Mouse (Mus musculus) layer of hippocampus, postnatal 14 days (tissue): Measurements from ENCODE around the gene Zfp865. TPM values are rescaled to one million over a fixed set of nuclear protein-coding genes. Genes with fewer than 3 reads are reported as not detected.
A peak's percentile ranks its signal among the peaks of the same experiment; 100 is the strongest.

Experiments
- DNase-seq, 2 experiments: peaks; one replicate each; pipeline ENCODE4 v3.0.0; 2021 to 2022; ENCODE audit warnings: low spot score in 2 of 2, mixed read lengths in 1 of 2
- total RNA-seq, 2 experiments: library from RNA; stranded (reverse); gene quantifications; 2 replicates each; pipeline ENCODE4 v1.2.3; 2021

Gene Zfp865
- total RNA-seq, 2 experiments from 2014 or later, result 34.6 to 35.8 TPM

DNA sequence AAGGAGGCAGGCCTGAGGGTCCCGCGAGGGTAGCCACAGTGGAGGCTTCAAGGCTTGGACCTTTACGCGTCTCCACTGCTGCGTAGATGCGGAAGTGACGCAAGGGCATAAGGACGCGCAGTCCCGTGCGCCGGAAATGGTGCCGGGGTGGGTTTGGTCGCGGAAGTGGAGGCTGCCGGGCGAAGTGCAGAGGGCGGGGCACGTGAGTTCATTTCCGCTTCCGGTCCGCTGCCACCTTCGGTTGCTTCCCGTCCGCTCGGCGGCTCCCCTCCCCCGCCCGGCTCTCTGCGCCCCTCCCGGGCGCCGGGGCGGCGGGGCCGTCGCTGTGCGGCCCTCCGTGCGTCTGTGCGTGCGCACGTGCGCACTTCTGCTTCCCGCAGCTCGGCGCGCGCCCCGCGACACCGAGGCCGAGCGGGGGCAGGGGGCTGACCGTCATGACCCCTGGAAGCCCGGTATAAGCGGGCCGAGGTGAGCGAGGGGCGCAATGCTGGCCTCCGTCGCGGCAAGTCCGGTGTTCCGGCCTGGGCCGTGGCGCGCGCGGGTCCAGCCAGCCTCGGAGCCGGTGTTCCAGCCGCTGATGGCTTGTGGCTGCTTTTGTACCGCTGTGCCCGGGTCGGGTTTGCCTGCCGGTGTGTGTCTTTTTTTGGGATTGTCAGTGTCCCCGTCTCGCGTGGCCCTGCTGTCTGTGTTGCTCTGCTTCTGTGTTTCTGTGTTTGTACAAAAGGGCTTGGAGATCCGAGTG lies 60.0 kb downstream of the Zfp865 start, which contains the start of gene Epn1:
Gene Epn1 (plus strand): TSS at position 226 of the 742 bp plus-strand sequence.
- peak; percentile 94 to 98 for DNase-seq

DNA sequence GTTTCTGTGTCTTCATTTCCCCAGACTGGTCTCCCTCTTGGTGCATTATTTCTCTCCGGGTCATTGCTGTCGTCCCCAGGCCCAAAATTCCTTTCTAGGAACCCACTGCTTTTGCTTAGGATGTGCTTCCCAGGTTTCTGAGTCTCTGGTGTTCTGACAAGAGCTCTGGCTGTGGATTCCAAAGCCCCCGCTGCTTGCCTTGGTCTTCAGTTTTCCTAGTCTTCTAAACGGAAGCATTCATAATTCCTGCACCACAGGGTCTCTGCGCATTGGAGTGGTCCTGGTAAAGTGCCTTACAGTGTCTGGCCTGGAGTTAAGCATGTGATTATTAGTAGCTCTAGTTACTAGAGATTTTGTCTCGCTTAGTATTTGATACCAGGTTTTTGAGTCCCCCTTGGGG lies 60.6 kb downstream of the Zfp865 start:
- DNase-seq, result no peak

DNA sequence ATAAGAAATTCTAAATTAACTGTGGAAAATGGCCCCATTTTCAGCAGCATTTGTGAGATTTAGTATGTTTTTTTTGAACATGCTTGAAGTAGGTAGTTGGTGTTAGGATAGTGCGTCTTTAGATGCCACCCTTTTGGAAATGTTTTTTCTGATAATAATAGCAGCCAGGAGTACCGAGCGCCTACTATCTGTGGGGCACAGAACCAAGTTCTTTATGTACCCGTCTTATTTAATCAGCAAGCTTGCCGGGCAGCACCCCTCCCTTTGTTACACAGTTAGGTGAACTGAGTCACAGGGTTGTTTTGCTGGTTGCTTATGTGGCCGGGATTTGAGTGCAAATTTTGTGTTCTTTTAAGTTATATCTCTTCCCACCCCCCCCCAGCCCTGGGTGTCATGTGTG lies 61.1 kb downstream of the Zfp865 start:
- DNase-seq, result no peak

DNA sequence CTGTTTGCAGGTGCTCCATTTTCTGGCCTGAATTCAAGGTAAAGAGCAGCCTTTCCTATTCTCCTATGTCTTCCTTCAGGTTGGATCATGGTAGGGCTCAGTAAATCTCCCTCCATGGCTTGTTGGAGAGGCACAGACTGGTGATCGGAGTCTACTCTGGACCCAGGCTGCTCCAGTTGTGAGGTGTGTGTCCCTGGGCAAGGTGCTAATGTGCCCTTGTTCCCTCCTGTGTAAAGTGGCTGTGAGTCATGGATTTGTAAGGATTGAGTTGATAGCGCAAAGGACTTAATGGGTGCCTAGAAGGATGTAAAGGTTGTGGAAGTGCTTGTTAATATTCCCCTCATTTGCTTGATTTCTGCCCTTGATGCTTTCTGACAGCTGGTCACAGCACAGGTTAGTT lies 61.8 kb downstream of the Zfp865 start:
- DNase-seq, result no peak

DNA sequence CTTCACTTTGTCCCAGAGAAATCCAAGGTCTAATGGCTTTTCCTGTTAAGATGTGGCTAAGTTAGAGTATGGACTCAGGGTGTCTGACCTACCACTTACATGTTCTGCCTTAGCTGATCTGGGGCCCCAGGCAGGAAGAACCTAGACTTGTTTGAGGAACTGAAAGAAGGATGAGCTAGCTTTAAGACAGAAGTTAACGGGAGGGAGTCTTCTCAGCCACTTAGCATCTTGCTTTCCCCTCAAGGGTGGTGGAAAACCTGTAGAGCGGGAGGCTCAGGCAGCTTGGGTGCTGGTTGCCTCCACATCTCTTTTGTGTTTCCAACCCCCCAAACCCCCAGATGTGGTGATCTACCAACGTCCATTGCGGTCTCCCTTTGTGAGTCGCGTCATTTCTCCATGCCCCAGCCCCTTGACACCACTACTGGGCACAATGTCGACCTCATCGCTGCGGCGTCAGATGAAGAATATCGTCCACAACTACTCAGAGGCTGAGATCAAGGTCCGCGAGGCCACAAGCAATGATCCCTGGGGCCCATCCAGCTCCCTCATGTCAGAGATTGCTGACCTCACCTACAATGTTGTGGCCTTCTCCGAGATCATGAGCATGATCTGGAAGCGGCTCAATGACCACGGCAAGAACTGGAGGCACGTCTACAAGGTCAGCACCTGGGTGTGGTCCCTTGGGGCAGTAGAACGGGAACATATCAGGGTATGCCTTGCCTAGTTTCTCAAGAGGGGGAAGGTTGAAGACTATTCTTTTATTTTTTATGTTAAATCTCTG lies 63.3 kb downstream of the Zfp865 start:
- no peak for DNase-seq

DNA sequence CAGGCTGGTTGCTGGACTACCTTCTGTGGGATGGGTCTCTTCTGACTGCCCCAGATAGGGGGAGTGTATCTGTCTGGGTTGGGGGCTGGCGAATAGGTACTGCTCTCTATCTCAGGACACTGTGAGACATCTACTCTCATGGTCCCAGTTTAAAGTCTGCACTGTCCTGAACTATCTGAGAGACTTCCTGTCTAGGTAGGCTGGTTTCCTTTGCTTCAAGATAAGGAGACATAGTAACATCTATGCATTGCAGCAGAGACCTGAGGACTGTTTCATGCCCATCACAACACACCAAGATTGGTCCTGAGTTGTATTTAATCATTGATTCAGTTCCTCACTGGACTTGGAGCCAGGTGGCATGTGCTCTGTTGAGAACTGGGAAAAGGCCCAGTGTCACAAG lies 65.3 kb downstream of the Zfp865 start:
- no peak for DNase-seq

Other genes starting within 250 kb of the Zfp865 start
- gene Fam71e2, start 249.1 kb upstream of the Zfp865 start, total RNA-seq, result not detected
- under 1 TPM; 0.21 to 0.38 TPM for gene Il11, start 237.5 kb upstream of the Zfp865 start, total RNA-seq
- not detected for gene Tmem190, start 237.4 kb upstream of the Zfp865 start, total RNA-seq
- 1 to 10 TPM; 2.4 to 2.6 TPM for gene Tmem238, start 230.7 kb upstream of the Zfp865 start, total RNA-seq
- 100 to 1,000 TPM; 498 to 526 TPM for gene Rpl28, start 227.5 kb upstream of the Zfp865 start, total RNA-seq
- gene Ube2s, start 207.8 kb upstream of the Zfp865 start, total RNA-seq, result 100 to 1,000 TPM; 103 to 123 TPM
- 100 to 1,000 TPM; 134 to 137 TPM for gene Shisa7, start 175.7 kb upstream of the Zfp865 start, total RNA-seq
- gene Isoc2b, start 150.1 kb upstream of the Zfp865 start, total RNA-seq, result 1 to 10 TPM; 3.2 to 5.5 TPM
- 1 to 10 TPM; 8.9 to 9.8 TPM for gene Isoc2a, start 143.2 kb upstream of the Zfp865 start, total RNA-seq
- gene Gm36210, start 113.9 kb upstream of the Zfp865 start, total RNA-seq, result under 1 TPM; 0.41 to 0.44 TPM
- gene Zfp628, start 105.2 kb upstream of the Zfp865 start, total RNA-seq, result 10 to 100 TPM; 11.5 to 14.6 TPM
- 10 to 100 TPM; 67.8 to 76.2 TPM for gene Nat14, start 98.3 kb upstream of the Zfp865 start, total RNA-seq
- gene Ssc5d, start 94.6 kb upstream of the Zfp865 start, total RNA-seq, result 1 to 10 TPM; 2.7 to 2.8 TPM
- not detected for gene Sbk2, start 56.0 kb upstream of the Zfp865 start, total RNA-seq
- gene Sbk3, start 49.2 kb upstream of the Zfp865 start, total RNA-seq, result under 1 TPM; 0.44 to 0.67 TPM
- gene Zfp579, start 24.2 kb upstream of the Zfp865 start, total RNA-seq, result 10 to 100 TPM; 36.9 to 39.0 TPM
- 1 to 10 TPM; 5.7 to 6.4 TPM for gene Zfp524, start 6.0 kb upstream of the Zfp865 start, total RNA-seq
- gene Fiz1, start 5.7 kb upstream of the Zfp865 start, total RNA-seq, result 10 to 100 TPM; 21.4 to 27.7 TPM
- not detected for gene Gm44973, start 4.9 kb upstream of the Zfp865 start, total RNA-seq
- gene Ccdc106, start 177 bp downstream of the Zfp865 start, total RNA-seq, result 10 to 100 TPM; 65.6 to 67.2 TPM
- not detected for gene 4632433K11Rik, start 13.7 kb downstream of the Zfp865 start, total RNA-seq
- gene Zfp784, start 18.1 kb downstream of the Zfp865 start, total RNA-seq, result 1 to 10 TPM; 5.3 to 7.0 TPM
- gene Zfp580, start 31.2 kb downstream of the Zfp865 start, total RNA-seq, result 10 to 100 TPM; 57.8 to 63.2 TPM
- 100 to 1,000 TPM; 163 to 176 TPM for gene U2af2, start 41.8 kb downstream of the Zfp865 start, total RNA-seq
- gene Epn1, start 59.9 kb downstream of the Zfp865 start, total RNA-seq, result 100 to 1,000 TPM; 479 to 480 TPM
- not detected for gene Rfpl4, start 96.6 kb downstream of the Zfp865 start, total RNA-seq
- gene Rasl2-9, start 105.6 kb downstream of the Zfp865 start, total RNA-seq, result not detected
- not detected for gene Vmn1r55, start 129.3 kb downstream of the Zfp865 start, total RNA-seq
- gene Vmn1r56, start 176.4 kb downstream of the Zfp865 start, total RNA-seq, result not detected
- not detected for gene Vmn1r57, start 198.1 kb downstream of the Zfp865 start, total RNA-seq